Mouse (Mus musculus) mouse embryonic stem cell (cell line): ENCODE results near the gene Ralgapa1.
"Not testable (repeated sequence)": the region's sequence is repeated elsewhere in the genome, so short reads cannot be mapped to it uniquely, and the experiment has no call there.

Experiments
- in situ Hi-C, 2 experiments: fragments of 300-500 bp; cut with MboI; formaldehyde crosslinking; loops; 1 replicate in 1 of 2; 3 replicates in 1 of 2; pipeline ENCODE4 v1.14.3; 2019 to 2020; ENCODE audit warnings: low sequenced_read_pairs in 2 of 2, low pct_unique_long_range_greater_than_20kb in 1 of 2, mixed read lengths in 1 of 2; ENCODE audit not compliant: unreplicated experiment in 1 of 2

The Ralgapa1 gene

DNA sequence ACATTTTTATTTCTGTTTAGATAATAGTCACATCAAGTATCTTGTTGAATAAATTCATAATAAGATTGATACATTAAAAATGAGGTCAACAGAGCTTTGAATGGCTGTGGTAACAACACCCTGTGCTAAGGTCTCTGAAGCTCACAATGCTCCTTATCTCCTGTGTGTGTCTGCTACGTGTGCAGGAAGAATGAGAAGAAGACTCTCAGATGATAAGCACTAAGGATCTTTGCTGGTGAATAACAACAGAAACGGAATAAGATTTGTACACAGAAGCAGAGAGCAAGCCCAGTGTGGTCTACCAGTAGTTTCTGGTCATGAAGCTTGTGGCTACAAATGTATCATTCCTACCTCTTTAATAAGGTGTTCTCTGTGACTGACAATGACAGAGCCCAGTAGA lies 210.2 kb downstream of the Ralgapa1 start:
- in situ Hi-C loops, result no loop called here

DNA sequence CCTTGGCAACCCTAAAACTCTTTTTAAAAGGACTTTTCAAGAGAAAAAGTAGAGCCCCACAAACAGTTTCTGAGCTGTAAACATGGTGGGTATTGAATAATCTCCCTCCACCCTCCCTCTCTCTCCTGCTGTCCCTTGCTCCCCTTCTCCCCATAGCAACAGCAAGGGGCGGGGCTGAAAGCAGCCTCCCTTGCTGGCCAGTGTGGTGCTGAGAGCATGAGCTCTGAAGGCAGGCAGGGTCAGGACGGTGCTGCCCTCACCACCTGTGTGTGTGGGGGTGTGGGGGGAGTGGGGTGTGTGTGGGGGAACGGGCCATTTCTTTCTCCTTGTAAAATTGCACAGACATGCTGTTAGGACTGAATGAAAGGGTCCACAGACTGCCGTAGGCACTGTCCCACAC lies 213.1 kb downstream of the Ralgapa1 start:
- in situ Hi-C loops, result no loop called here

DNA sequence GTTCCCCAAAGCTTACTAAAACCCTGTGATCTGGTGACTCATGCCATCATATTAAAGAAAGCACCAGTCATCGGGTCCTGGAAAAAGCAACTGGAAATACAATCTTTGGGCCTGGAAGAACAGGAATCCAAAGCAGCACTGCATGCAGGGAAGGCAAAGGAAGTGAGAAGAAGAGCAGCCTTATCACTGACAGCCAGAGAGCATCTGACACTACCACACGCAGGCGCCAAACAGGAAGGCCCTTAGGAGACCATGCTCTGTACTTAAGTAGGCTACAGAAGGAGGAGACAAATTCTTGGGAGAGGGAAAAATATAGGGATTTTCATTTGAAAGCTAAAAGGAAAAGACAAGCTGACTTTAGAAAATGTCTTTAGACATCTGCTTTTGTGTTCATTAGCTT lies 216.6 kb downstream of the Ralgapa1 start:
- in situ Hi-C loops, result no loop called here

DNA sequence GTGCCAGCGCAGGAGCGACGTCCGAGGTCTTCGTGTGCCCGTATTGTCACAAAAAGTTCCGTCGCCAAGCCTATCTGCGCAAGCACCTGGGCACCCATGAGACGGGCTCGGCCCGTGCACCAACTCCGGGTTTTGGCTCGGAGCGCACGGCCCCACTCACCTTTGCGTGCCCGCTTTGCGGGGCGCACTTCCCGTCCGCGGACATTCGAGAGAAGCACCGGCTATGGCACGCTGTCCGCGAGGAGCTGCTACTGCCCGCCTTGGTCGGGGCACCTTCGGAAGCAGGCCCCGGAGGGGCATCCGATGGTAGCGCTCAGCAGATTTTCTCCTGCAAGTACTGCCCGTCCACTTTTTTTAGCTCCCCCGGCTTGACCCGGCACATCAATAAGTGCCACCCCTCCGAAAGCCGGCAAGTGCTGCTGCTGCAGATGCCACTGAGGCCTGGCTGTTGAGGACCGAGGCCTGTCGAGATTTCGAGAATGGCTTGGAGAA lies 220.4 kb downstream of the Ralgapa1 start:
- in situ Hi-C loops, result no loop called here

GRCm38 (mm10) chr12:55599639-55600502 lies 221.1 kb downstream of the Ralgapa1 start:
- in situ Hi-C loops, result no loop called here

- in situ Hi-C loops, result no loop called here
Observed at GRCm38 (mm10) chr12:55598887-55599561, 221.9 kb downstream of the Ralgapa1 start, which contains the start of gene Insm2. TSS of gene Insm2 (plus strand) at chr12:55599427.

DNA sequence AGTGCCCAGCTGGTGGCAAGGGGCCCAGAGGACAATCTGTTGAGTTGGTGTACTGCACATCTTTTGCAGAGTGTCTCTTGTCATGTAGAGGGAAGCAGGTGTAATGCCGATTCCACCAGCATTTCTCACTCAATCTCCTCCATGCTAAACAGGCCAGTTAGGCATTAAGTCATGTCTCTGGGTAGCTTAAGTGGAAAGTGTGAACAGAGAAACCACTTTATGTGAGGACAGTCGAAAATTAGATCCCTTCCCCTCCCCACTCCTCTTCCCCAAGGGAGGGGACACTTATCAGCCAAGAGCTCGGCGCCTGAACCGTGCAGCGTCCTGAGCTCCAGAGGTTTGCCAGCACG lies 222.5 kb downstream of the Ralgapa1 start:
- in situ Hi-C loops, result no loop called here

GRCm38 (mm10) chr12:55586936-55587335 lies 234.0 kb downstream of the Ralgapa1 start:
- in situ Hi-C loops, result not testable (repeated sequence)

GRCm38 (mm10) chr12:55573794-55574193 lies 247.2 kb downstream of the Ralgapa1 start:
- in situ Hi-C loops, result loop anchor here (10.0 kb wide), 1 partner anchor 151 kb away; no protein-coding TSS in a partner anchor

DNA sequence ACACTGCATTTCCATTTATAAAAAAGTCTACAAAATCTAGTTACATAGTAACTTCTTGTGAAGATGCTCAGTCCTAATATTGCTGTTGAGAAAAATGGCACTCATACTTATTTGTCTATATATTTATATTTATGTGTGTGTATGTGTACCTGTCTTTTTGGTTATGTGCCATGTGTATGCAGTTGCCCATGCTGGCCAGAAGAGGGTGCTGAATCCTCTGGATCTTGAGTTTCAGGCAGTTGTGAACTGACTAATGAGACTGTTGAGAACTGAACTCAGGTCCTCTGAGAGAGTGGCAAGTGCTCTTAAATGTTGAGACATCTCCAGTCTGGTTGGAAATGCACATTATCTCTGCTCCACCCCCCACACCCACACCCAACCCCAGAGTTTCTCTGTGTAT lies 247.9 kb downstream of the Ralgapa1 start:
- in situ Hi-C loops, result loop anchor here (10.0 kb wide), 1 partner anchor 152 kb away; no protein-coding TSS in a partner anchor

GRCm38 (mm10) chr12:55571661-55572060 lies 249.3 kb downstream of the Ralgapa1 start:
- in situ Hi-C loops, result loop anchor here (10.0 kb wide), 1 partner anchor 153 kb away; no protein-coding TSS in a partner anchor

- in situ Hi-C loops, result loop anchor here (10.0 kb wide), 1 partner anchor 154 kb away; no protein-coding TSS in a partner anchor
Observed at GRCm38 (mm10) chr12:55571181-55571580, 249.8 kb downstream of the Ralgapa1 start.

DNA sequence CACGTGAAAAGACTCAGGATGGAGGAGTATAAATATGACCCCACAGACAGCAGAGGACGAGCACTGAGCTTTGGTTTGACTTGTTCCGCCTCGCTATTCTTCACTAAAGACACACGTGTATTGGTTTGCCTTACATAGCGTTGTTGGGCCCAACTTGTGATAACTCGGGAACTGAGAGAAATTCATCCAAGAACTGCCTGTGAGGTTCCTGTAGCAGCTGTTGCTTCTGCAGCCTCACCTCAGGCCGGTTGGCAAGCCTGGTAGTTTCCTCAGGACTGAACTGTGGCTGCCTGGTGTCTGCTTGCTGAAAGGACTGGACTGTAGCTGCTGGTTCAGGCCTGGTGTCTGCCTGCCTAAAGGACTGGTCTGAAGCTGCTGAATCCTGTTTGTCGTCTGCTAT lies 250.3 kb downstream of the Ralgapa1 start:
- in situ Hi-C loops, result loop anchor here (10.0 kb wide), 1 partner anchor 154 kb away; no protein-coding TSS in a partner anchor

- in situ Hi-C loops, result loop anchor here (10.0 kb wide), 1 partner anchor 155 kb away; no protein-coding TSS in a partner anchor
Observed at GRCm38 (mm10) chr12:55569676-55570075, 251.3 kb downstream of the Ralgapa1 start.

- in situ Hi-C loops, result no loop called here
Observed at GRCm38 (mm10) chr12:55568466-55568865, 252.5 kb downstream of the Ralgapa1 start.

DNA sequence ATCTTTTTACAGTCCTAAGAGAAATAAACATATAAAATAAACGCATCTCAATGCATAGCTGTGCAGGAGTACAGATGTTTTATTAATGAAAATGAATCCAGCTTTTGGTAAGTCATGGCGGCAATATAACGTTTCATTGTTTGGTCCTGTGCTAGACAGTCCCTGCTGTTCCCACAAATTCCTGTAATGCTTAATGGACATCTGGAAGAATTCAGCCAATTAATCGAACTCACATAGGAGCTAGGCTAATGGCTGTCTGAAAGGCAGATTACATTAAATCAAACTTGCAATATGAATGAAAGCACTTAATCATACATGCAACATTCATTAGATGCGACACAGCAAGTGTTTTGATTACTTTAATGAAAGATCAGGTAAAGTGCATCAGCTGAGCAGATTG lies 254.1 kb downstream of the Ralgapa1 start:
- in situ Hi-C loops, result no loop called here

DNA sequence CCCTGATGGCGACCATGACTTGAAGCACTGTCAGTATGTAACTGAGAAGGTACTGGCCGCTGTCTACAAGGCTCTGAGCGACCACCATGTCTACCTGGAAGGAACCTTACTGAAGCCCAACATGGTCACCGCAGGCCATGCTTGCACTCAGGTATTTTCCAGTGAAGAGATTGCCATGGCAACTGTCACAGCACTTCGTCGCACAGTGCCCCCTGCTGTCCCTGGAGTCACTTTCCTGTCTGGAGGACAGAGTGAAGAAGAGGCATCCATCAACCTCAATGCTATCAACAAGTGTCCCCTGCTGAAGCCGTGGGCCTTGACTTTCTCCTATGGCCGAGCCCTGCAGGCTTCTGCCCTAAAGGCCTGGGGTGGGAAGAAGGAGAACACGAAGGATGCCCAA lies 255.1 kb downstream of the Ralgapa1 start:
- in situ Hi-C loops, result no loop called here

DNA sequence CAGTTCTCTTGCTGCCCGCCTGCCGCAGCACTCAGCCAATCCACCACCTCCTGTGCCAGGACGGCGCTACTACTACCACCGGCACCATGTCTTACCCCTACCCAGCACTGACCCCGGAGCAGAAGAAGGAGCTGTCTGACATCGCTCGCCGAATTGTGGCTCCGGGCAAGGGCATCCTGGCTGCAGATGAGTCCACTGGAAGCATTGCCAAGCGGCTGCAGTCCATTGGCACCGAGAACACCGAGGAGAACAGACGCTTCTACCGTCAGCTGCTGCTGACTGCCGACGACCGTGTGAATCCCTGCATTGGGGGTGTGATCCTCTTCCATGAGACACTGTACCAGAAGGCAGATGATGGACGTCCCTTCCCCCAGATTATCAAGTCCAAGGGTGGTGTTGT lies 255.8 kb downstream of the Ralgapa1 start, which contains the start of gene Aldoart2:
TSS of gene Aldoart2 (plus strand) at position 34 of the 400 bp plus-strand sequence.
- in situ Hi-C loops, result no loop called here
